Mouse (Mus musculus): ENCODE measurements at regions not wholly inside any gene's neighbourhood (a gene's known extent, or its start where the extent isn't known, plus 50 kb on each side); places are given as distances from the start of the nearest gene placed in this dataset.

GRCm38 (mm10) chr2:138640654-138641053 is 384.3 kb downstream of the Btbd3 start:
- DNase-seq (ENCODE audit: low spot score in 2 of 2): no peak

DNA sequence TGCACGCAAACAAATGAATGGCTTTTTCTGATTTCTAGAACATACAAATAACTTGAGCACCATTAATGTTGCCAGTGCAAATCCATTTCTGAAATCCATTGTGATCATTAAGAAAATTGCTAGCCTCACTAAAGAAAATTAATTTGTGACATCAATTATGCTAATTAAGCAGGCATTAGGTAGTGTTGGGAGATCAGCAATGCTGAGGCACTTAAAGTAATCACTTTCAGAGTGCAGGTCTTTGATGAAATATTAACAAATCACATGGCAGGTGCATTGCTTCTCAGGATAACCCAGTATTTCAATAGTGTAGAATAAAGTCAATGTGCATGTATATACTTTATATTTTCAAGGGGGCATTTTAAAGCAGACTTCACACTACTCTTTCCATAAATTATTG is 385.0 kb downstream of the Btbd3 start:
- DNase-seq (ENCODE audit: low spot score in 2 of 2): no peak

DNA sequence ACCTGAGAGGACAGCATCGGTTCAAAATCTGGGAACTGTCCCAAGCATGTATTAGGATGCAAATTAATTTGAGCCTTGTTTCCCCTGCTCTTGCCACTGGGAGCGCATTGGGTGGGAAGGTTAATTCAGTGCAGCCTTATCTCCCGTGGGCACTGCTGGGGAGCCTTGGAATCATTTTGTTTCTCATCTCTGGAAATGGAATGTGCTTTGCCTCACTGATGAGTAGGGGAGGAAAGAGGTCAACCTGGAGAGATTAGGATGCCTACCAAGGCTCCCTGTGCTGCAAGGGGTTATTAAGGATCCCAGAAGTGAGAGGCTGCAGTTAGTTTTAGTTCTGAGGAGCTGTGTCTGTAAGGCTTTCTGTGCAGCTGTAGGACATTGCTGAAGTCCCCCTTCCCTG is 392.3 kb downstream of the Btbd3 start:
- no peak for DNase-seq (ENCODE audit: low spot score in 2 of 2)

DNA sequence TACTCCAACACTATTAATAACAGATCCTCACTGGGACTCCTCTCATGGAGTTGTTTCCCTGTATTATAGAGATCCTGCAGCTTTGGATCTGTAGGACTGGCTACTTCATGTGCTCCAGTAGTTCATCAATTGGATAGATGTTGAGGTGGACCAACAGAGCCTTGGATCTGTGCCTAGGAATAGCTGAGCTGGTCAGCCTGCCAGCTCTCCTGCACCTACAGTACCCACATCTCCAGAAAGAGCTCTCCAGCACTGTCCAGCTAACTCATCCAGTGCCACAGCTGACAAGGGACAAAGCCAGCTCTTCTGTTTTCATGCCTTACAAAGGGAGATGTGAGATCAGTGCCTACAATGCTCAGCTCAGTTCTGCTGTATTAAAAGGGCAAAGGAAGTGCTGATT is 403.0 kb downstream of the Btbd3 start:
- no peak for DNase-seq (ENCODE audit: low spot score in 2 of 2)

DNA sequence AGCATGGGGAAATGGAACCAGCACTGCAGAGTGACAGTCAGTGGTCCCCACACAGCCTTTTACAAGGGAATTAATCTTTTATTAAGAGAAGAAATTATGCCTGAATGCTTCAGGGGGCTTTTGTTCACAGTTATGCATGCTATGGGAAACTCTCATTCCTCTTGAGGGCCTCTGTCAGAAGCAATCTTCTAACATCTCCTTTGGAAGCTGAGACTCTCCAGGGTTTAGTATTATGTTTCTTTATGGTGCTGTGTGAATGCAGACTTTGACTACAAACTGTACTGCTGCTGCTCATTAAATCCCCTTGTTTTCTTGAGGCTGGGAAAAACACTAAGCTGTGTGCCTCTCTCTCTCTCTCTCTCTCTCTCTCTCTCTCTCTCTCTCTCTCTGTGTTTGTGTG is 413.9 kb downstream of the Btbd3 start:
- DNase-seq (ENCODE audit: low spot score in 2 of 2): no peak

- DNase-seq (ENCODE audit: low spot score in 2 of 2): no peak
Measured at GRCm38 (mm10) chr2:138674801-138675200, 418.4 kb downstream of the Btbd3 start.

- DNase-seq (ENCODE audit: low spot score in 2 of 2): no peak
Measured at GRCm38 (mm10) chr2:138675229-138676065, 419.1 kb downstream of the Btbd3 start.

DNA sequence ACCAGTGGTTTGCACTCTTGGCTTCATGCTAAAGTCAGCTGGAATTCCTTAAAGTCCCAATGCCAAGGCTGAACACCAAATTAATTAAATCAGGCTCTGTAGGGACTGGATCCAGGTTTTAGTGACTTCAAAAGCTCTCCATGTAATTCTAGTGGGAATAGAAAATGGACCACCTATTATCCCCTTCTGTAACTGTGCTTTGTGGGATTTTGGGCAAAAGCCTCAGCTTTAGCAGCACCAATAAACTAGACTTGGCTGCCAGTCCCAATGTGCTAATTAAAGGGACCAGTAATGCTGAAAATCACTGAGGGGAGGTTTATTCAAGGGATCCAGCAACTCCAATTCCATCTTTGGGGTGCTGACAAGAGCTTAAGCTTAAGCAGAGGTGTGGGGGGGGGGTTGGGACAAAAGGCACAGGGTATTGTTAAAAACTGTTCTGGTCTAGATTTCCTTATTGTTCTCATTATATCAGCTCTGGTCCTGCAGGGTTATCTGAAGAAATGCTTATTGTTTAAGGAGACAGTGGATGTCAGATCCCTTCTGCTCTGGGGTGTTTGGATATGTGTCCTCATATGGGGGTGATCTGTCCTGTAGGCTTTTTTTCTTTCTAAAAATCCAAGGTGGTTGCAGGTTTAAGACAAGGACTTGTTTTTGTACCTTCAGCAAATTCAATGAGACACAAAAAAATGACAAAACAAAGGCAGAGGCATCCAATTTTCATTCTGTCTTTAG is 431.9 kb downstream of the Btbd3 start:
- no peak for DNase-seq (ENCODE audit: low spot score in 2 of 2)

GRCm38 (mm10) chr2:138689497-138689896 is 433.1 kb downstream of the Btbd3 start:
- no peak for DNase-seq (ENCODE audit: low spot score in 2 of 2)

DNA sequence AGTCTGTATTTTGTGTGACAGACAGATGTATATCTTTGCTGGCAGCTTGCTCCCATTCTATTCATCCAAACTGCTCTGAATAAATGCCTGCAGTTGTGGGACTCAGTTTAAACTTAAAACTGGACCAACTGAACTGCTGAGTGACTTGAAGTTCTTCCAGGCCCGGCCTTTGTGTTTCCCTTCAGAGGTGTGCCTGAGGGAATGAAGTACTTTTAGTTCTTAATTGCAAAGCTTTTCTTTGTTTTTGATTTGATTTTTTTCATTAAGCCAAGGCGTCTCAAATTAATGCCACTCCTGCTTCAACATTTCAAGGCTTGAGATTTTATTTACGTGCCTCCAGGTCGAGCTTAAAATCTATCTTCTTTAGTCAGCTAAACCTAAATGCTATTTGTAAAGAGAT is 446.4 kb downstream of the Btbd3 start:
- no peak for DNase-seq (ENCODE audit: low spot score in 2 of 2)

GRCm38 (mm10) chr2:138703943-138704541 is 447.7 kb downstream of the Btbd3 start:
- no peak for DNase-seq (ENCODE audit: low spot score in 2 of 2)

GRCm38 (mm10) chr2:138708763-138709162 is 452.4 kb downstream of the Btbd3 start:
- no peak for DNase-seq (ENCODE audit: low spot score in 2 of 2)

DNA sequence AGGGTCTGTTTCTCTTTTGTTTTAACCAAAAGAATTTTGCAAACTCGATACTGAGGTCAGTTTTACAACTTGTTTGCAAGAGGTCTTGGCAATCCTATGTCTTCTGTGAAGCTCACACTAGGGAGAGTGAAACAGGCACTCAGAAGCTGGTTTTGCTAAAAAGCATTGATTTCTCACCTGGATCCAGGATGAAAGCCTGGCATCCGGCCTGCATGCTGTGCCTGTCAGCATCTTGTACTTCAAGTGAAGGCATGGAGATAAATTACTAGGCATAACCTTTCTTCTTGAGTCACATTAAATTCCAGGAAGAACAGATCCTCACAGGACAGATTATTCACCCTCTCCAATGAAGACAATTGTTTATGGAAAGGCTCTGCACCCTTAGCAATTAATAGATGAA is 477.5 kb downstream of the Btbd3 start:
- DNase-seq (ENCODE audit: low spot score in 2 of 2): no peak

DNA sequence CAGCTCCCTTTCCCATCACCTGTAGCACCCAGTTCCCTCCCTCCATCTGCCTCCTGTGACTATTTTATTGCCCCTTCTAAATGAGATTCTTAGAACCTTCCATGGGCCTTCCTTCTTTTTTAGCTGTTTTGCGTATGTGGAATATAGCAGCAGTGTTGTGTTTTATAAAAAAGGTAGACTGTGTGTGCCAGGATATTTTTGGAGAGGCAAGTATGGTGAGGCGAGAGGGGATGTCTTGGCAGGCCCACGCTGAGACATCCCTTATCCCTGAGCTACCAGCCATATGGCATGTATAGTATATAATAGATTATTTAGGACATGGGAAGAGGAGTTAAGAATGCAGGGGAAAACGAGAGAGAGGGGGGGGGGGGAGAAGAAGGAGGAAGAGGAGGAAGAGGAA is 488.4 kb downstream of the Btbd3 start:
- DNase-seq (ENCODE audit: low spot score in 2 of 2): no peak

DNA sequence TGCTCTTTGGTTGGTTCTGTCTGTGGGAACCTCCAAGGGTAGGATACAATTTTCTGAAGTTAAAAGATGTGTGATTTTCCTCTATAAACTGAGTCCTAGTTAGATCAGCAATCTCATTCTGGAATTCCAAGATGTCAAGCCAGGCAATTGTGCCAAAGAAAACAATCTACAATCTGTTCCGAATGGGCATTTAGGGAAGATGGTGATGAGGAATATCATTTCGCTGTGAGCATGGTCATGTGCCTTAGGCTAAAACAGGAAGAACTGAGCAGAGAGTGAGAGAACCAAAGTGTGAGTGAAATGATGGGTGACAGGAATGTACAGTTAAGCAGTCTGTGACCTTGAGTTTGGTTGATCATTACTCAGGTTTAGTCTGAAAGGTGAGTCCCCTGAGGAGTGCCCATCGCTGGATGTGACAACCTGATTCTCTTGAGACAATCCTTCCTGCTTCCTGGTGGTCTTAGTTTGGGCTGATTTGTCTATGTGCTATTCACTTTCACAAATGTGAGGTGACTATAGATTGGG is 504.1 kb downstream of the Btbd3 start:
- no peak for DNase-seq (ENCODE audit: low spot score in 2 of 2)

GRCm38 (mm10) chr2:138761400-138761799 is 505.0 kb downstream of the Btbd3 start:
- no peak for DNase-seq (ENCODE audit: low spot score in 2 of 2)

DNA sequence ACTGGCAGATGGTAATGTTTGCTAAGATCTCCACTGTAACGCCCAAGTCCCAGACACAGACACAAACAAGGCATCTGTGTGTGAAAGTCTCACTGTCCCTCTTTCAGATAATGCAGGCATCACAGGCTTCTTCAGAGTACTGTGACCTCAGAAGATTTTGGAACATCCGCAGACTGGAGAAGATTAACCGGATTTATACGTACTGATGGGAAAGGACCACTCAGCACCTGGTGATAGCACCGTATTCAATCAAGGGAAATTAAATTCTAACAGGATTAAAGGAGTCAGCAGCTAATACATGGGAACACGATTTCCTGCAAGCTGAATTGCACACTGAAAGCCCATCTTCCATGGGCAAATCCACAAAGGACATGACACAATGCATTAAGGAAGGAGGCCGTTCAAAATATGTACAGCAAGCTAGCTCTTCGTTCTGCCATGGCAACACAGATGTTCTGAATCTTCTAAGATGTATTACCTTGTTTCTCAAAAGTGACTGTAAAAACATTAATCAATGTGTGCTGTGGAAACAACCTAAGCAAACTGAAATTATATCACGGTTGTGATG is 510.0 kb downstream of the Btbd3 start:
- DNase-seq (ENCODE audit: low spot score in 2 of 2): no peak

DNA sequence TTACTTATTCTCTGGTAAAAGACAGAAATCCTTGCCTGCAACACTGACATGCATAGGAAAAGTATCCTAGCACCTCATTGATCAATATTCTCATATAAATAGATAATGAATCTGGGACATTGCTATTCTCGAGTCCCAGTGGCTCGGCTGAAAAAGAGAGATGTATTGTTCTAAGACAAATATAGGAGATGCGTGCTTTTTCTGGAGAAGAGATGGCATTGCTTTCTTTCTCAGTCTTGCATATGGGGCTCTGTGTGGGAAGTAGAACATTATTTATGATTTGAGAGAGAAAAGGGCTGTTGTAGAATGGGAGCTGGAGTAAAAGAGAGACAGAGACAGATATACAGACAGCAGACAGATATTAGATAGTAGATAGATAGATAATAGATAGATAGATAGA is 527.4 kb downstream of the Btbd3 start:
- no peak for DNase-seq (ENCODE audit: low spot score in 2 of 2)

- no peak for DNase-seq (ENCODE audit: low spot score in 2 of 2)
Measured at GRCm38 (mm10) chr2:138792711-138793450, 536.5 kb downstream of the Btbd3 start.

DNA sequence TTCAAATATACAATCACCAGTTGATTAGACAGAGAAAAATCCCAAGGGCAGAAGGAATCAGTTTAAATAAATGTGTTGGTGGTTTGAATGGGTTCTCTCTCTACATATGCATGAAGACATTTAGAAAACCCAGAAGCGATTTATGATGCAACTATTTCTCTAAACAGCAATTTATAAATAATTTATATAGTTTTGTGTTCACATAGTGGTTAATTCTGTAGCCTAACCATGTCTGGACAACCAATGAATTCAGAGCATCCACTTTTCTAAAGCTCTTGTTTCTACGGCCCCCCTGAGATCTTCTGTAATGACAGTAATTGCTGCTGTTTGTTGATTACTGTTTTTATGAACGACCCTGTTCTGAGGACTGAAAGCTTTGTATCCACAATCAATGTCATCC is 549.8 kb downstream of the Btbd3 start:
- no peak for DNase-seq (ENCODE audit: low spot score in 2 of 2)

DNA sequence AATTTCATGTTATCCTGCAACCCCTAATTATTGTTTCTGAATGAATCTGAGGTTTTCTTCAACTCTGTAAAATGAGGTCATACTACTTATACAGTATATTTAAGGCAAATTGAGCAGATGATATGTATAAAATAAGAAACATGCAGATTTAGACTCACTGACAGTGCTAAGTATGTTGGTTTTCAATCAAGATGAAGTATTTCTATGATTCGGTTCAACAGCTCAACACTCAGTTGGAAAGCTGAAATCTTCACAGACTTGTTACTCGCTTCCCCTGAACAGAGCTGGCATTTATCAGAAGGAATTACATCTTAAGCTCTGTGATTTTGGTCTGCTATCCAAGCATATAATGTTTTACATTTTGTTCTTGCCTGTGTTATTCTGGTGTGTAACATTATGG is 553.4 kb downstream of the Btbd3 start:
- no peak for DNase-seq (ENCODE audit: low spot score in 2 of 2)

- no peak for DNase-seq (ENCODE audit: low spot score in 2 of 2)
Measured at GRCm38 (mm10) chr2:138820489-138820888, 564.1 kb downstream of the Btbd3 start.

Data from spleen, postnatal 4 days (tissue).